Mouse (Mus musculus): ENCODE results near the gene Fam160b1. TPM values are rescaled to one million over a fixed set of nuclear protein-coding genes. Genes with fewer than 3 reads are reported as not detected.

Fam160b1 gene
- polyA plus RNA-seq, 1 experiment from 2014 or later = 15.7 TPM

GRCm38 (mm10) chr19:57437042-57437441, 76.6 kb downstream of the Fam160b1 start:
- H3K36me3 ChIP-seq (replicated peaks) = no peaks in the 10 kb centered on the region
- H3K9ac ChIP-seq = no peak overlapping the region
- no peaks in the 10 kb centered on the region for H3K4me1 ChIP-seq
- no peak overlapping the region for H3K4me3 ChIP-seq (replicated peaks)
- ATAC-seq (ENCODE audit: low FRiP score) = no peak
- 81% methylated on average over 7 of the region's 7 CpGs for WGBS
- H3K27me3 ChIP-seq = no peaks in the 10 kb centered on the region
- H3K4me2 ChIP-seq = no peak overlapping the region
- no peak overlapping the region for H3K27ac ChIP-seq
- H3K9me3 ChIP-seq = no peaks in the 10 kb centered on the region

Other genes with a start within 250 kb of the Fam160b1 start
- 16.5 and 17.7 TPM in 2 replicates for gene Ablim1, start 45.8 kb upstream of the Fam160b1 start, polyA plus RNA-seq (2016; fragmentation: Nextera tagmentation; extraction: Ambion mirVana)
- 18.4 and 20.1 TPM in 2 replicates for gene Trub1, start 92.2 kb downstream of the Fam160b1 start, polyA plus RNA-seq (2016; fragmentation: Nextera tagmentation; extraction: Ambion mirVana)

Measured in forebrain, embryonic 12.5 days (tissue).